Comparison of ENCODE assay signal across 15 mouse cellular contexts in the genomic region with DNA sequence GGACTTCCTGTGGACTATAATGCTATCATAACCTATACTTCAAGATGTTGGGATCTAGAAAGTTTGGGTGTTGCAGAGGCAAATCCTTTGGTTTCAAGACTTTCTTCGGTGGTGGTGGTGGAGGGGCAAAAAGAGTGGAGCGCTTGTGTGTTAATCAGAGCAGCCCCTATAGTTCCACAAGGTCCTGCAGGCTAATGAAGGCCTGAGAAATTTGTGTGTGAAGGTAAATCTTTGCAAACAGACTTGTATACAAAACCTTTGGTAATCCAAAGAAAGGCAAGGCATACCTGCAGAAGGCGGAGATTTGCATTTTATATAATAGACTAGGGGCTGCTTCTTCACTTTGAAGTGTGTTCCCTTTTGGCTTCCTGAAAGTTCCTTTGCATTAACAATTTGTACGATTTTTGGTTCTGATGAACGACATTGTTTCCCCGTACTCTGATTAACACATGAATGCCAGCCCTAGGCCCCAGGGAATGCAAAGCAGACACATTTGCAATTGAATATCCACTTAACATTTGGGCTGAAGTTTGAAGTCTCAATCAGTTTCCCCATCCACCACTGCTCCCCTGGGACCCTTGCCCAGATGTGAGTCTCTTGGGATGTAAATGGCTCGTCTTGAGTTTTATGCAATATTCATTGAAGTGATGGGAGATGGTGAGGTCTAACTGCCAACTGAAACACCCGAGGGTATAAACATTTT.
DNase-seq lines count a peak whose midpoint lies in the region; ATAC-seq and TF ChIP-seq lines count a peak whose summit lies in the region.
"Had no signal": no experiment of that assay in that cellular context is flagged by ENCODE, and none has a peak within 500 bp of the region (broad histone marks: within the 10 kb centered on the region; RNA-seq: fewer than 3 reads in every experiment).

No protein-coding gene starts in this region.

- no peaks in the 10 kb centered on the region for H3K9me3 ChIP-seq in hindbrain, embryonic 12.5 days (replicated peaks)
- no peaks in the 10 kb centered on the region for H3K9me3 ChIP-seq in midbrain, postnatal 0 days (ENCODE audit: low read length)
- no peaks in the 10 kb centered on the region for H3K9me3 ChIP-seq in limb, embryonic 10.5 days (replicated peaks)
- H3K9me3 ChIP-seq: liver, embryonic 15.5 days had no signal

- no peaks in the 10 kb centered on the region for H3K36me3 ChIP-seq in hindbrain, embryonic 12.5 days
- no peaks in the 10 kb centered on the region for H3K36me3 ChIP-seq in midbrain, postnatal 0 days (ENCODE audit: insufficient read depth, low read length)
- H3K36me3 ChIP-seq in limb, embryonic 10.5 days, result no peaks in the 10 kb centered on the region
- H3K36me3 ChIP-seq: liver, embryonic 15.5 days had no signal

- TF ChIP-seq POLR2A in brain, embryonic 14.5 days (IDR thresholded peaks at IDR 0.05; ENCODE audit: borderline replicate concordance, extremely low read depth, insufficient read depth, insufficient read length, poor library complexity, severe bottlenecking), result no peak

- ATAC-seq in hindbrain, embryonic 12.5 days (ENCODE audit: low FRiP score), result peak; percentile 42
- ATAC-seq in midbrain, postnatal 0 days (ENCODE audit: low FRiP score), result no peak

- H3K4me3 ChIP-seq in hindbrain, embryonic 12.5 days, result no peak overlapping the region
- no peak overlapping the region for H3K4me3 ChIP-seq in midbrain, postnatal 0 days (ENCODE audit: low read depth, low read length)
- H3K4me3 ChIP-seq in limb, embryonic 10.5 days, result no peak overlapping the region
- H3K4me3 ChIP-seq: erythroblast, embryonic 14.5 days; liver, embryonic 15.5 days had no signal

- no peak for TF ChIP-seq CTCF in brain, embryonic 14.5 days (IDR thresholded peaks at IDR 0.05; ENCODE audit: borderline replicate concordance, extremely low read depth, insufficient read depth, insufficient read length)
- TF ChIP-seq CTCF in midbrain, postnatal 0 days (IDR thresholded peaks at IDR 0.05), result no peak

- H3K27ac ChIP-seq in hindbrain, embryonic 12.5 days, result no peak overlapping the region
- H3K27ac ChIP-seq in midbrain, postnatal 0 days (ENCODE audit: low read depth, low read length), result no peak overlapping the region
- H3K27ac ChIP-seq in limb, embryonic 10.5 days, result no peak overlapping the region
- H3K27ac ChIP-seq: liver, embryonic 15.5 days had no signal

- H3K4me1 ChIP-seq in hindbrain, embryonic 12.5 days, result peaks cover 18% of the 10 kb centered on the region
- no peaks in the 10 kb centered on the region for H3K4me1 ChIP-seq in midbrain, postnatal 0 days (ENCODE audit: insufficient read depth, low read length)
- peaks cover 8% of the 10 kb centered on the region for H3K4me1 ChIP-seq in limb, embryonic 10.5 days
- H3K4me1 ChIP-seq: liver, embryonic 15.5 days had no signal

- H3K4me2 ChIP-seq in hindbrain, embryonic 12.5 days (replicated peaks), result no peak overlapping the region
- peak overlapping the region; percentile 34; the same call in 1 of the 2 replicates for H3K4me2 ChIP-seq in midbrain, postnatal 0 days (ENCODE audit: low read depth, low read length, poor library complexity, severe bottlenecking)
- H3K4me2 ChIP-seq: liver, embryonic 15.5 days had no signal

- WGBS in hindbrain, embryonic 12.5 days, result 17% methylated on average over 8 of the region's 8 CpGs
- 15% methylated on average over 8 of the region's 8 CpGs for WGBS in midbrain, postnatal 0 days
- 30% methylated on average over 8 of the region's 8 CpGs for WGBS in limb, embryonic 10.5 days

- H3K9ac ChIP-seq in hindbrain, embryonic 12.5 days, result no peak overlapping the region
- no peak overlapping the region for H3K9ac ChIP-seq in midbrain, postnatal 0 days (replicated peaks; ENCODE audit: low read length, poor library complexity, severe bottlenecking)
- H3K9ac ChIP-seq: liver, embryonic 15.5 days had no signal

- H3K27me3 ChIP-seq in hindbrain, embryonic 12.5 days, result peaks cover 25% of the 10 kb centered on the region
- no peaks in the 10 kb centered on the region for H3K27me3 ChIP-seq in midbrain, postnatal 0 days (ENCODE audit: insufficient read depth, low read length)
- peaks cover 42% of the 10 kb centered on the region for H3K27me3 ChIP-seq in limb, embryonic 10.5 days (ENCODE audit: low read depth, poor library complexity, severe bottlenecking)
- H3K27me3 ChIP-seq: liver, embryonic 15.5 days had no signal

- peak; percentile 3 for DNase-seq in left cerebral cortex, adult 11 months (ENCODE audit: low spot score)
- no peak for DNase-seq in left cerebral cortex, adult 9 months (ENCODE audit: low spot score in 2 of 2)
- peak; percentile 95 for DNase-seq in brain, embryonic 14.5 days (ENCODE audit: low read depth)
- peak; percentile 26 for DNase-seq in midbrain, postnatal 0 days (ENCODE audit: low spot score)
- no peak for DNase-seq in limb, embryonic 10.5 days (ENCODE audit: low spot score)
- no peak for DNase-seq in lung, postnatal 25 days (ENCODE audit: low spot score)
- no peak for DNase-seq in gastrocnemius, adult 8-10 months (ENCODE audit: low spot score in 2 of 2)
- DNase-seq: adrenal gland, adult 2 months; B cell, adult 2 months; gastrocnemius, postnatal 14 days; kidney, adult 11 months; thymus, adult 2 months had no signal

Comparison
In these comparisons a context has a peak if more than half of its experiments do, and no peak if none do; other contexts are left out.
1. DNase-seq: peak in left cerebral cortex, adult 11 months (single experiment), brain, embryonic 14.5 days (single experiment) and midbrain, postnatal 0 days (single experiment); none in left cerebral cortex, adult 9 months (0 of 2), limb, embryonic 10.5 days (single experiment), lung, postnatal 25 days (single experiment) and gastrocnemius, adult 8-10 months (0 of 2).